Mouse (Mus musculus) gastrocnemius, adult 8-10 months (tissue): ENCODE results near the gene Hemk1. TPM values are rescaled to one million over a fixed set of nuclear protein-coding genes. Genes with fewer than 3 reads are reported as not detected.

ENCODE experiments used
- total RNA-seq, 4 experiments: library from RNA; stranded (reverse); gene quantifications; 2 replicates each; pipeline ENCODE4 v1.2.4; 2022

Gene Hemk1
- total RNA-seq, 4 experiments from 2014 or later = 9.6 to 16.3 (median 11.7) TPM

Other genes with a start within 250 kb of the Hemk1 start
- gene Dock3, start 106.4 kb downstream of the Hemk1 start, total RNA-seq = under 1 TPM in 3 of 4 experiments, not detected in 1; 0.13 to 0.32 (median 0.19) TPM
- gene Mapkapk3, start 48.5 kb downstream of the Hemk1 start, total RNA-seq = 10 to 100 TPM; 33.6 to 41.0 (median 36.0) TPM
- gene Cish, start 42.3 kb downstream of the Hemk1 start, total RNA-seq = 10 to 100 TPM in 3 of 4 experiments, 1 to 10 TPM in 1; 5.1 to 61.2 (median 22.7) TPM
- gene 6430571L13Rik, start 2.3 kb upstream of the Hemk1 start, total RNA-seq = 10 to 100 TPM; 29.0 to 53.2 (median 38.4) TPM
- gene Cacna2d2, start 61.3 kb upstream of the Hemk1 start, total RNA-seq = under 1 TPM; 0.15 to 0.65 (median 0.41) TPM
- gene Tmem115, start 195.6 kb upstream of the Hemk1 start, total RNA-seq = 10 to 100 TPM; 15.4 to 19.0 (median 16.6) TPM
- 1 to 10 TPM; 3.5 to 4.9 (median 4.2) TPM for gene Cyb561d2, start 203.8 kb upstream of the Hemk1 start, total RNA-seq
- gene Nprl2, start 203.9 kb upstream of the Hemk1 start, total RNA-seq = 10 to 100 TPM; 10.4 to 13.4 (median 11.0) TPM
- under 1 TPM in 1 of 4 experiments, not detected in 3; 0.22 TPM for gene Zmynd10, start 208.9 kb upstream of the Hemk1 start, total RNA-seq
- gene Rassf1, start 213.2 kb upstream of the Hemk1 start, total RNA-seq = 10 to 100 TPM in 3 of 4 experiments, 1 to 10 TPM in 1; 9.3 to 14.4 (median 11.9) TPM
- gene Tusc2, start 224.9 kb upstream of the Hemk1 start, total RNA-seq = 10 to 100 TPM; 44.6 to 54.5 (median 46.9) TPM
- 10 to 100 TPM; 12.7 to 18.6 (median 16.7) TPM for gene Hyal2, start 229.6 kb upstream of the Hemk1 start, total RNA-seq
- gene Hyal1, start 238.6 kb upstream of the Hemk1 start, total RNA-seq = 1 to 10 TPM; 1.4 to 2.7 (median 1.9) TPM
- gene Naa80, start 240.5 kb upstream of the Hemk1 start, total RNA-seq = 10 to 100 TPM; 12.1 to 16.8 (median 15.5) TPM
- gene Hyal3, start 242.5 kb upstream of the Hemk1 start, total RNA-seq = under 1 TPM in 2 of 4 experiments, not detected in 2; 0.24 to 0.56 TPM
- 10 to 100 TPM; 51.3 to 56.2 (median 54.0) TPM for gene Ifrd2, start 249.3 kb upstream of the Hemk1 start, total RNA-seq